Mouse (Mus musculus) cerebellum, adult (tissue): ENCODE data around the gene B3galt1.

Experiments used
- ATAC-seq: cut with Nextera tagmentation; 2 replicates; pipeline ENCODE4 v1.9.2; 2017; ENCODE audit warnings: mild to moderate bottlenecking, moderate library complexity, mixed read lengths; ENCODE audit not compliant: insufficient number of reproducible peaks, low FRiP score, low TSS enrichment

B3galt1 gene

DNA sequence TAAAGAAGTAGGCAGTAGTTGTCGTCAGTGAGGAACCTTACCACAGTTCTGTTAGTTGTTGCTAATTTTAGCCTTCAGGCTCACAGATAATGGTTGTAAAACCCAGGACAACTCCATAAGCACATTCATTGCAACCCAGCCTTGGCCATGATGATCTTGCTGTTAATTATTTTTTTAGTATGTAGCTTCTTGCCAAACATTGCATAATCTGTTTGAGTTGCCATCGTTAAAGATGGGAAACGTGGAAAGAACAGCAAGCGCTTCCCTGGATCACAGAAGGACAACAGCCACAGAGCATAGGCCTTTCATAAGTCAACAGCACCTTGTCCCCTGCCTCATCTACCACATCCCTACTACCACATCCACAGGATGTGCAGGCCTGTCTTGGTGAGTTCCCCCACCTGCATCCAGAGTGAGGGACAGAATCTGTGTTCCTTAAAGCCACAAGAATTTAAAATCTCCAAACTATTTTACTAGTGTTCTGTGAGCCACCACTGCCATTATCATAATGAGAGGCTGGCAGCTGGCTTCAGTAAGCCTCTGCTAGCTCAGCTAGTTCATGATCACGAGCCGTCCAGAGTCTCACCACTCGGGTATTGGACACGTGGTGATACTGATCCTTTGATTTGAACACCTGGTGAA lies 337.1 kb downstream of the B3galt1 start:
- no peak for ATAC-seq

DNA sequence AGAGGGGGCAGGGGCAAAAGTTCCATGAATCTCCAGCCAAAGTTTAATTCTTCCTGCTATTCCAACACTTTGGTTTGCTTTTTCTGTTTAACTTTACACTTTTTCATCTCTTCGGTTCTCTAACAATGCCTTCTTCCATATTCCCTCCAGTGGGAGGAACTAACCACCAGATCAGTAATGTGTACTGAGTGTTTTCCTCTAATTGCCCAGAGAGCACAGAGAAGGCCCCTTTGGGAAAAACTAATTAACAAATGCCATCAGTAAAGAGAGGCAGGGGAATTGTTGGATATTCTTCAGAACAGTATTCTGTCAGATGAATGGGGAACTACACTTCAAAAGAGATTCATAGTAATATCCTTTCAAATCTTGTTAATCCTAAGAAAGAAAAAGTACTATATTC lies 338.1 kb downstream of the B3galt1 start:
- no peak for ATAC-seq

DNA sequence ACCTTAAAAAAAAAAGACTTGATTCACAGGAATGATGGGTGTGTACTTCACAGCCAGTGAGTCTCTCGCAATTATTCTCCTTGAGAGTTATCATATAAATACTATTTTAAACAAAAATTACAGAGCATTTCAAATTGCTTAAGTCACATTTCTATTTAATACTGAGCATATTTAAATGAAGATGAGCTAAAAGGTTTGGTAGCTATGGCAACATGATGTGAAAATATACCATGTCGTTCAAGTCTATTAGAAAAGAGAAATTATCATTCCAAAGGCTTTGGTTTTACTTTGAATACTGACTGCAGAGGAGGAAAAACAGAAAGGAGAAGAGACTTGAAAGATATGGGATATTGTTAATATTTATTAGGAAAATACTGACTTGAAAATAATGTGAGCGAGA lies 366.3 kb downstream of the B3galt1 start:
- no peak for ATAC-seq

DNA sequence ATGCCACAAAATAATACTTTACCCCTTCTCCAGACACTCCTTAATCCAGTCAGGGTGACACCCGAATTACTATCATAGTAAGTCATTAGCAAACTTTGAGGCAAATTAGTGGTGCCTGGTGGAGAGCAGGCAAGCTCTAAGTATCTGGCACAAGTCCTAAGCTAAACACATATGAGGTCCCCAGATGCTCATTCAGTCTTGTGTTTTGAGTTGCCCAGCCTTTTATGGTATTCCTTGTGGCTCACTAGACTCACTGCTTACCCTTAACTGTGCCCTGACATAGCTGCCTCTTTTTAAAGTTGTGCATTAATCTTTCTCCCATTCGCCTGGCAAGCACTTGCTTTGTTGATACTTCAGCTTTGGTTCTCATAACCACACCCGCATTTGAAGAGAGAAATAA lies 382.7 kb downstream of the B3galt1 start:
- ATAC-seq, result no peak

DNA sequence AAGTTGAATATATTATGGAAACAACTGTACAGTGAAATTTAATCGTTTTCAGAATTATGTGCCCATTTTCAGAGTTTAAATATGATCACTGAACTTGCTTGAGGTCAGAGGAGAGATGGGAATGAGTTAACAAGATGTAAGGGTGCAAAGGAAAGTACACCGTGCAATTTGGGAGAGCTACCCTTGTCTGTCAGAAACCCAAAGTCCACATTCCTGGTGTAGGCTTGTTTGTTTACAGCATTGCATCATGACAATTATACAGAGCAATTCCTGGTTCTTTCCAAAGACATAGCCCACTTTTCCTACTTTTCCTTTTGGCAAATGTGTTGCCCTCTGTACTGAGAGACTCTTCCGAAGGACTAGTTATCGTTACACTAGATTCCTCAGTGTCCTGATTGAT lies 390.5 kb downstream of the B3galt1 start:
- no peak for ATAC-seq

DNA sequence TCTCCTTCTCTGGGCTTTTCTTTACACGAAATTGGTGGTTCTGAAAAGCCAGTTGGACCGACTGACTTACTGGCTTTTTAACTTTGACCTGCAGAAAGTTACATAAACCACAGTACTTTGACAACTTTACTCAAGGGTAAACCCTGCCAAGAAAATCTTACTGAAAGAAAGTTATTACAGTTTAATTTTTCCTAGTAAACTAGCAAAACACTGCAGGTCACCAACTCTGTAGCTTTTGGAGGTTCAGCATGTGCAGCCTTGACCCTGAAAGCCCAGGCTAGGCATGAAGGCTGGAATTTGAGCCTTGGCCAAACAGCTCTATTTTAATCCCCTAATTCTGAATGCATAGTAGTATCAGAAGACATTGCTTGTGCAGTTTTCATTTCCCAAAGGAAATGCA lies 391.9 kb downstream of the B3galt1 start:
- ATAC-seq, result no peak

DNA sequence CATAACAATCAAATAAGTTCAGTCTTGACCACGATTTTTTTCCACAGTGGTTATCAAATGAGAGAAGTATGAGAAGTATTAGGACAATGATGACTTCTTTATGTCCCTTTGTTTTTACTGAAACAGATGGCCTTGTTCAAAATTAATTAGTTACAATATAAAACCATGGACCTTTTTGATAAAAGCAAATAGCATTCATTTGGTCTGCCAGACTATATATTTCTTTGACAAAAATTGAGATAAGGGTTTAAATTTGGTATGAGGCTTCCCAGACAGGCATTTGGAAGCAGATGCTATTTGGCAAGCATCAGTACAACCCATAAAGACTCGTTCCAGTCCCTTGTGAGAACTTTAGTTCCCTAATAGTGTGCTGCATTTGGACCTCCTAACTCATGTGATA lies 395.0 kb downstream of the B3galt1 start:
- no peak for ATAC-seq

DNA sequence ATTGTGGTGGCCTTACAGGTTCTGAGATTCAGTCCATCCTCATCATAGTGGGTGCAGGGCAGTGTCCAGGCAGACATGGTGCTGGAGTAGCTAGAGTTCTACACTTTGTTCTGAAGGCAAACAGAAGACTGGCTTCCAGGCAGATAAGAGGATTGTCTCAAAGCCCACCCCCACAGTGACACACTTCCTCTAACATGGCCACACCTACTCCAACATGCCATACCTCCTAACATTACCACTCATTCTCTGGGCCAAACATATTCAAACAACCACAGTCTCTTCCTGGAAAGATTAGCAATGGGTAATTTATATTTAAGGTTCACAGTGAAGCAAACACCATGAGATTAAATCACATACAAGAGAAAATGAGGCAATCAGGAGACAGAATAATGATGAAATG lies 403.1 kb downstream of the B3galt1 start:
- ATAC-seq, result no peak

DNA sequence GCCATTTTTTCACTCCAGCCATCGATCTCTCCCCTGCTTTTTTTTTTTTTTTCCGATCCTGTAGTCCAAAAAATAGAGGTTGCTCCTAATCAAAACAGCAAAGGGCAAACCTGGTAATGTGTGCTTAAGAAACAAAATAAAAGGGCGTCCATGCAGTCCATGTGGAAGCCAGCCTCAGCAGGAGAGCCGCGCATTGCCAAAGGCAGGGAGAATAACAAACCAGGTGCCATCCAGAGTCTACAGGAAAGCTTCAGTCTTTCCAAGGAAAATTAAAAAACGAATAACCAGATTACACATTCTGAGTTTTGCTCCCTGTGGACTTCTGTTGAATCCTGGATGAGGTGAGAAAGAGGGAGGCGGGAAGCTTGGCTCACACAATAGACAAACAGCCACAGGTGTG lies 405.4 kb downstream of the B3galt1 start:
- ATAC-seq, result peak; percentile 78

DNA sequence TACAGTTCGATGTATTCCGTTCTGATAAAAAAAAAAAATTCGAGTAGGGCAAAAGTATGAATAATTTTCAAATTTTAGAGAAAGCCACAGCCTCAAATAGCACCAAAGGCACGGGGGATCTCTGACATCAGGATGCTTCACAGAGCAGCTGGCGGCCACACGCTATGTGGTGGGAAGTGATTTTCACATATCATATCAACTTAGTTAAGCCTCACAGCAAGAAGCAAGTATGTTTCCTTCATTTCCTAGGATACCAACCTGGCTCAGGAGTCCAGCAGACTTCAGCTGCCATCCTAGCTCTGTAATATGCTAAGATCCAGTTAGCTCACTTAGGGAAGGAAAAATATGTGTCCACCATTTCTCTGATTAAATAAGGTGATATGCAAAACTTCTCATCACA lies 405.9 kb downstream of the B3galt1 start:
- ATAC-seq, result no peak

DNA sequence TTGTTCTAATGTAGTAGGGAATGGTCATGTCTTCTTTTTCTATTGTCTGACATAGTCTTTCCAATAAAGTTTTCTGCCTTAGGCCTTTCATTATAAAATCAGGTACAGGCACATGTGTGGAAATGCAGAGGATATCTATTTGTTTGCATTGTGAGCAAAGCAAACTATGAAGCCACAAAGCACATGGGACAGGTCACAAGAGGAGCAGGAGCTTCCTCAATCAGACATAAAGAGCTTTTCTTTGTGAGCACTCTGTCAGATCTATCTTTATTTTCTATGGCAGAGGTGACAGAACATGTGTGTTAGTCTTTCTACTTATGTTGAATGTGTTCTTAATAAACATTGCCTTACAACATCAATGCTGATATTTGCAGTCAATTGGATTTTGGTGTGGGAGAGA lies 410.1 kb downstream of the B3galt1 start:
- no peak for ATAC-seq

DNA sequence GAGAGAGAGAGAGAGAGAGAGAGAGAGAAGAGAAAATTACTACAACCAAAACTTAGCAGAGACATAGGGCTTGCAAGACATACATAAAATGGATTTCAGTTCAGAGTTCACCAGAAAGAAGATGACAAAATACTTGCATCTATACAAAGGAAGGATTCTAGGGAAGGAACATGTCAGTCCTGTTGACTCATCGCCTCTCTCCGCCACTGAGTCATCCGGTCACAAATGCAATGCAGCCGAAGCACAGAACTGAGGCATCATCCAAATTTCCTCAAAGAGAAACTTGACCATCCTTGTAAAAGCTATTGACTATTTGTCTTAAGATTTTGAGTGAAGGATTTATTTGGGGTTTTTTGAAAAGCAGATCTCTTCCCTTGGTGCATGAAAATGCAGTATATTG lies 410.8 kb downstream of the B3galt1 start:
- no peak for ATAC-seq

DNA sequence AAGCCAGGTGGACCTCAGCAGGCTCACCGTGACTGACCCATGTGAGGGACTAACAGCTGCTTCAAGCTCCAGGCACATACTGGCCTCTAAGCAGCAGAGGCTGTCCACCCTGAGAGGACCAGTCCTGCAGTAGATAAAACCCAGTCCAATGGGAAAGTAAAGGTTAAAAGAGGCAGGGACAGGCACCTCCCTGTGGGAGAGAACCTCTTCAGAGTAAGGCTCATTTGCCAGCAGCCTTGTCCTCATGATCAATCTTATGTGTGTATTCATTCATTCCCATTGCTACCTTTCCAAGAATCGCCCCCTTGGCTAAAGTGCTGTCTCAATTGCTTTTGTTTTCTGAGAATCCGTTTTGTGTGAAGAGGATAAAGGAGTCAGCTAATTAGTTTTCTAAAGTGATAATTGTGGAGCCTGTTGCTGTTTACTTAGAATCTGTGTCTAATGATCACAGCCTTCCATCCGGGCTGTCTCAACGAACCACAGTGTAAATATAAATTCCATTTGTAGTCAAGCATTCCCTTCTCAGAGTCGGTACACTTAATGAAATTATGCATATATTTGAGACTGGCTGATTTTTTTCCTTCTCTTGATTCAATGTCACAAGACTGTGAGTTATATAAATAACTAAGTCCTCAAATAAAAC lies 412.1 kb downstream of the B3galt1 start:
- ATAC-seq, result no peak

DNA sequence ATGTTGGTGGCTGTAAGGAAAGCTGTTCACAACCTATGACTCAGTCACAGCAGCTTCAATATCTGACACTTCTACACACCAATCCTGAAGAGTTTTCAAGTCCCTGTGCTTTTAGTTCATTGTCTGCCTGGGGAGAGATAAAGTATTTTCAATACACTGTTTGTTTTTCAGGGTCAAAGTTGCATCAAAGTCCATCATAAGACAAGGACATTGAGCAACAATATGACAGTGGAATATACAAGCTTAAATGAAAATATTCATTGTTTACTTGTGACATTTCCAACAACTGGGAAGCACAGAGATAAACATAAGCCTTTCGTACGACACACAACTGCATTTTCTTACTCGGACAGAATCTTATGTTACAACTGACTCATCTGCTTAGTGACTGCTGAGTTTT lies 417.9 kb downstream of the B3galt1 start:
- no peak for ATAC-seq

DNA sequence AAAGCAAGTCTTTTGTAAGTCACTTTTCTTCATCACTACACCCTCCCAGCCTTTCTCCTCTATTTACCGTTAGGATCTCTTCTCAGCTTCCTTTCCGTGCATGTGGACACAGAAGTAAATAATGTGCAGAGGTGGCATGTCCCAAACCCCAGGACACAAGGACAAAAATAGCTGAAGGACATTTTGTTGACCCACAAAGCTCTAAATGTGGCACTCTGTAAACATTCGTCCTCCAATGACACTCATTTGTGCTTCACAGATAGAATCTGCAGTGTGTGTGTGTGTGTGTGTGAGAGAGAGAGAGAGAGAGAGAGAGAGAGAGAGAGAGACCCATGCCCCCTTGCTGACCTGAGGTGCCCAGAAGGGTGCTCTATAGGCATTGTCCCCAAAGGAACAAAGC lies 419.5 kb downstream of the B3galt1 start:
- no peak for ATAC-seq

DNA sequence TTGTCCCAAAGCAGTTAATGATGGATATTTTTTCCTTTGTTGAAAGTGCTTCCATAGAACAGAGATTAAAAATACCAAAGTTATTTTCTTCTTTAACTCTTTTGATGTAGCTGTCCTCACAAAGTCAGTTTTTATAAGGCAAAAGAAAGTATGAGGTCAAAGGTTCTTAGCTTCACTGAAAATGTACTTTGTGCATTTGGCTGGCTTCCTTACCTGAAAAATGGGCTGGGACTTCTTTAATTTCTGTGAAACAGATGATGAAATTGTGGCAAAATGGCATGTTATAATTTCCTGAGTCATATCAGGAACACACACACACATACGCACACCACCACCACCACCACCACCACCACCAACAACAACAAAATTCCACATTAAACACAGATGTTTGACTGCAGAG lies 427.8 kb downstream of the B3galt1 start:
- no peak for ATAC-seq

DNA sequence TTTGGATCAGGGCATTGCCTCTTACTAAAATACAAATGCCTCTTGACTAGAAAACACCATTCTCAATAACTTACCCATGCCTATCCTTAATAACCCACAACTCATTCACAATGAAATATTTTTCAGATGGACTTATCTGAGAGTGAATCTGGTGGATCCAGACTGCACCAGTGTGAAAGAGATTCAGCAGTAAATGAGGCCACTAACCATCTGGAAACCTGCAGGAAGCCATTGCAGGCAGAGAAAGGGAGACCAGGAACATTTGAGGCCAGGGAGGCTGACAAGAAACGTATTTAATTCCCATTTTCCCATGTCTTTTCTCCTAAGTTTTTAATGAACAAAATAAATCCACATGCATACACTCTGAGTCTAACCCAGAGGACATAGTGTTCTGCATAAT lies 437.4 kb downstream of the B3galt1 start:
- ATAC-seq, result peak; percentile 87

DNA sequence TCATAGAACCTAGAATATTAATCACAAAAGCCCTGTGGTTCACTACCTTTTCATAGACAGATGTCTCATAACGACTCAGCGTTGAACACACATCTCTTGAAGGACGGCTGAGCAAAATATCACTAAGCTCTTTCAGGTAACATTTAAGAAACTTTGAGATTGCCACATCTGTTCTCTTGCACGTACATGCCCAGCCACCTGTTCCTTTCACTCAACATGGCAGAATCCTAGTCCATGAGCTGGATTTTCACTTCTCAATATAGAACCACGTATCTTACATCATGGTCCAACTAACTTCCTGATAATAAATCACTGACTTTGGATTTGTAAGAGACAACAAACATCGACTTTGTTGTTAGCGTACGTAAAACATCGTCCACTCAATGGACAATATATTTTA lies 439.5 kb downstream of the B3galt1 start:
- ATAC-seq, result no peak

DNA sequence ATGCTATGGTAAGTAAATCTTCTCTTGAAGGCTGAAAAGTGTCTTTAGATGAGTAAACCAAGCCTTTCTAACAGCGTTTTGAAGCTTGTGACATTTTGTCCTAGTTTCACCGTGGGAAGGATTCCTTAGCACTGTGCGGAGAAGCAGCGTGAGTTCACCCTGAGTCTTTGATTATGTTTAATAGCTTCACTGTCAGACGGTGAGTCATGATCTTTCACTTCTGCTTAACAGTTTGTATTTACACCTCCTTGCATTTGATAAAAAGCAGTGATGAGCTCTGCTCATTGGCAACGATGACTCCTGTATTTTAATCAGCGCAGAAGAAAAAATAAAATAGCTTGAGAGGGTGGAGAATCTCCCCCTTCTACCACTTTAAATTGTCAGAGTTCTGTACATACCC lies 440.0 kb downstream of the B3galt1 start:
- no peak for ATAC-seq

DNA sequence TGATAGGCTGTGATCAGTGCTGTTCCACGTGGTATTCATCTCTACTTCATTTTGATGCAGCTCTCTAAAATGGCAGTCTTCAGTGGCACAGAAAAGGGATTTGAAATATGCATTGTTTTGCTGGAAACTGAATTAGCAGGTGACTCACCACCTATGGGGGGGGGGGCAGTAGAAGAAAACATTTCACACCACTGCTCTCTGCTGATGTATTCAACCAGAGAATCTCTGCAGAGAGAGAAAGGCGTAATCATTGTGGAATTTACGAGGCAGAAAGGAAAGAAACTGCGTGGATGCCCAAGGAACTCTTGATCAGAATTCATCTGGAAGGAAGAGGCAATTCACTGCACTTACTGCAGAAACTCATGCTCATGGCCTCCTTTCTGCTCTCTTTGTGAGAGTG lies 445.7 kb downstream of the B3galt1 start:
- no peak for ATAC-seq

DNA sequence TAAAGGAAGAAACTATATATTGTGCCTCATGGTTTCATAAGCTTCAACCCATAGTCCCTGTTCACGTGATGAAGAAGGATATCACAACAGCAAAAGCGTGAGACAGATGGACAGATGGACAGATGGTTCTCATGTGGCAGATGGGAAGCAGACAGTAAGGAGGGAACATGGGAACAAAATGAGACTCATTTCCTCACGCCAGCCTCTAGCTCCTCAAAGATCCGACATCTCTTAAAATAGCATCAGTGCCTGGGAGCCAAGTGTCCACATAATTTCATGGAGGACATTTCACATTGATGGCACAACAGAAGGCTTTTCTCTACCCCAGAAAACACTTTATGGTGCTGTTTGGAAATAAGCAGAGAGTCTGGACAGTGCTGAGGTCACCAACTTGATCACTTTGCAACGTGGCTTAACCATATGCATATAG lies 454.6 kb downstream of the B3galt1 start:
- peak; percentile 67 for ATAC-seq

DNA sequence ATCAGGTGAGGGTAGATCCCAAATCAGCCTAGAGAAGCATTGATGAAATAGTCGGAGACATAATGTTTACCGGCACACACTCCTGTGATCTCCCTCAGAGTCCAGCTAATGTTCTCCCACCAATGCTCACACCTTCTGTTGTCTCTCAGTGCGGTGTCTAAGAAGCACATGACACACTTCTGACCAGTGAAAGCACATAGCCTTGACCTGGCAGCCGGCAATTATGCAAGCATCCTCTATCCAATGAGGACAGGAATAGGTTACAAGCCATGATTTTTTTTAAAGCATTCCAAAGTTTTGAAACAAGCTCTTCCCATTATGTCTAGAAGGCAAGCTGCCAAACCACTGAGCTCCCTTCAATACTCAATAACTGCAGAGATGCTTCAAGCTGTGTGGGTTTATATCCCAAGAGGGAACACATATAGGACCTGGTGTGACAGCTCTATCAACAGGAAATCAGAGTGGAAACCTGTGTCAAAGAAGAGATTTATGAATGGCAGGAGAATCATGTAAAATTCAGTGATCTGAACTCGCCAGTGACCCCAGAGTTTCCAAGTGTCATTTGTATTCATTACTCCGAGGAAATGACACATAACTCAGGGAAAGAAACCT lies 456.0 kb downstream of the B3galt1 start:
- no peak for ATAC-seq
